Mouse (Mus musculus) bone marrow macrophage, adult 2 months (primary cell): ENCODE measurements around the gene Pkp4.

Experiments used
- CTCF ChIP-seq: IDR thresholded peaks from 2 replicates; pipeline ENCODE4 v1.5.1; 2012; ENCODE audit warnings: low read depth, mild to moderate bottlenecking, low read length, moderate library complexity
- POLR2A ChIP-seq: IDR thresholded peaks from 2 replicates; pipeline ENCODE4 v1.6.1; 2012; ENCODE audit warnings: mild to moderate bottlenecking, low read depth, low read length, borderline replicate concordance

GRCm38 (mm10) chr2:59208276-59208675, 47.6 kb downstream of the Pkp4 start:
- TF ChIP-seq CTCF (no peak), POLR2A (no peak)
